Mouse (Mus musculus) olfactory bulb, adult 2 months (tissue): ENCODE measurements around the gene Pigz.

Source experiments
- CTCF ChIP-seq: fragments of 200-500 bp; IDR thresholded peaks from 2 replicates; pipeline ENCODE4 v1.5.1; 2012; ENCODE audit warnings: low read depth, mild to moderate bottlenecking, low read length, moderate library complexity; ENCODE audit not compliant: insufficient read depth
- POLR2A ChIP-seq: fragments of 200-500 bp; IDR thresholded peaks from 2 replicates; pipeline ENCODE4 v1.6.1; 2012; ENCODE audit warnings: mild to moderate bottlenecking, low read depth, low read length, moderate library complexity; ENCODE audit not compliant: insufficient read depth

DNA sequence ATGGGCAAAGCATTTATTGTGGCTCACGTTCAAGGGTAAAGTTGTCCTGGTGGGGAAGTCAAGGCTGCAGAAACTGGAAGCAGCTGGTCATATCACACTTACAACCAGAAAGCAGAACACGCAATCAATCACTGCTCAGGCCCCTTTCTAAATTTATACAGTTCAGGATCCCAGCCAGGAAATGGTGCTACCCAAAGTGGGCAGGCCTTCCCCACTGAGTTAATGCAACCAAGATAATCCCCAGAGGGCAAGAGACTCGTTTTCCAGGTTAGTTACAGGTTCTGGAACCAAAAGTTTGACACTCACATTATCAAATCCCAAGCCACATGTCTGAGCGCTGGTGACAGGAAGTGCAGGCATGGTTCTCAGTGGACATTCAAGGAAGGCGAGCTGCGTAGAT is 5.2 kb downstream of the Pigz start:
- TF ChIP-seq CTCF (no peak), POLR2A (no peak)
